Mouse (Mus musculus) T-helper 2 cell (primary cell): ENCODE measurements around the gene Erbb2.

Experiments used
- in situ Hi-C: fragments of 300-600 bp; cut with MboI, MseI; formaldehyde crosslinking; loops from one replicate; pipeline ENCODE4 v1.15.1; 2025; ENCODE audit warnings: high pct_unique_total_duplicates

The Erbb2 gene

GRCm38 (mm10) chr11:98457367-98458120 is 45.3 kb downstream of the Erbb2 start:
- in situ Hi-C loops, result no loop called here

DNA sequence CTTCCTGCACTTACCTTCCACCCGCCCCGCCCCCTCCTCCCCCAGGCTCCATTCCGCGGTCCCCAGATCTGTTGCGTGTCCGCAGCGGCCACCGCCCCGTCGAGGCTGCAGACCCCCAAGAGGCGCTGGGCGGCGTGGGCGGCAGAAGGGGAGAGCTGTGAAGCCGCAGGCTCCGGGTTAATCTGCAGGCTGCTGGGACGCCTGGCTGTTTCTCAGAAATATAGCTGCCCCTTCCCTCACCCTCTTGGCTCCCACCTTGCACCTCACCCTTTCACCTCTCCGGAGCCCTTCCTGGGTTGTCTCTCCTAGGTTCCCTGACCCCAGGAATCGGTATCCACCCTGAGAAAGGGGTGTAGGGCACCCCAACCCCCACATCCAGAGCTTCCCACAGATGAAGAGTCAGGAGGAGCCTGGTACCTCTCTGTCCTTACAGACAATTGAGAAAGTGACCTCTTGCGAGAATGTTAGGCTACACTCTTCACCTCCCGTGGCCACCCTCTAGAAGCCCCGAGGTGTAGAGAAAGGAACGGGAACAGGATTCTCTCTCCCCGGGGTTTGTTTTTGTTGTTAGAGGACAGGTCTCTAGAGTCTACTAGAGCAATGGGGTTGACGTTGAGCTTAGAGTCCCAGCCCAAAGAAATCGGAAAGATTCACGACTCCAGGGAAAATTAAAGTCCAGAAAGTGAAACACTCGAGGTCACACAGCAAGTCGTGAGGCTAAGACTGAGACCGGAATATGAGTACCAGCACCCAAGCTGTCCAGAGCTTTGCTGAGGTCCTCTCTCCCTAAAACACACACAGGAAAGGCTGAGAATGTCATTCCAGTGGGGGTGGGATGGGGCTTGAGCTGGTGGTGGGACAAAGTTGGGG is 46.1 kb downstream of the Erbb2 start:
- in situ Hi-C loops, result no loop called here

GRCm38 (mm10) chr11:98459071-98459741 is 46.9 kb downstream of the Erbb2 start:
- in situ Hi-C loops, result no loop called here

- in situ Hi-C loops, result loop anchor here (10.0 kb wide), 2 partner anchors 625 to 1435 kb away; partner anchors contain the start of gene Scrn2
These were observed 47.6 kb downstream of the Erbb2 start for GRCm38 (mm10) chr11:98459860-98460259.

GRCm38 (mm10) chr11:98461109-98461720 is 48.9 kb downstream of the Erbb2 start:
- in situ Hi-C loops, result loop anchor here (10.0 kb wide), 2 partner anchors 626 to 1436 kb away; partner anchors contain the start of gene Scrn2

DNA sequence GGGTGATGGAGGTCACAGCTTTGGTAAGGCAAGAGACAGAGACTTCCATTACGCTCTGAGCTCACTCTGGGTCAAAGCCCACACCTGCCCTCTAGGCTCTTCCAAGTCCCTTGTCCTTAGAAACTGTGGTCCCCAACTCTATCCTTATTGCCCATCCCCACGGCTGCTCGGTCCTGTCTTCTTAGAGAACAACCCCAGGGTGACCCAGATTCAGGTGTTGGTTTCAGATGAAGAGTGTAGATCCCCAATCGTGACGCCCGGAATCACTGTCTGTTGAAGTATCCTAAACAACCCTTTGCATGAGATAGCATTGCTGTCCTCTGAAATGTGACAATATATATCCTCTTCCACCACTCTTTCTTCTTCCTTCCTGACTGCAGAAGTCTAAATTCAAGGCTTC is 50.0 kb downstream of the Erbb2 start:
- in situ Hi-C loops, result loop anchor here (10.0 kb wide), 2 partner anchors 627 to 1437 kb away; partner anchors contain the start of gene Scrn2

- in situ Hi-C loops, result loop anchor here (10.0 kb wide), 2 partner anchors 629 to 1439 kb away; partner anchors contain the start of gene Scrn2
These were observed 51.6 kb downstream of the Erbb2 start for GRCm38 (mm10) chr11:98463911-98464310.

DNA sequence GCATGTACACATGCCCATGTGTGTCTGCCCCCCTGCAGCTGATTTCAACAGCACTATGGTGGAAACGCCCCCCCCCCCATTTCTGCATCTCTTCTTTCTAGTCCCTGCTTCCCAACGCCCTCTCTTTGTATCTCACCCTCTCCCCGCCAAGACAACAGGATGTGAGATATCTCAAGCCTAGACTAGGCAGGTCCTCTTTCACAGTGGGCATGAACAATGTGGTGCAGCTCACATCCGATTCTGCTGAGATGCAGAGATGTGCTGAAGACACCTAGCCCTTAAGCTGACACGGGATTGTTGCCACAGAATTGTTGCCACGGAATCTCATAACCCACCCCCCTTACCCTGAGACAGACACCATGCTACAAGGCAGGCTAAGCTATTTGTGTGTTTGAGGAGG is 52.2 kb downstream of the Erbb2 start:
- in situ Hi-C loops, result loop anchor here (10.0 kb wide), 2 partner anchors 630 to 1440 kb away; partner anchors contain the start of gene Scrn2

DNA sequence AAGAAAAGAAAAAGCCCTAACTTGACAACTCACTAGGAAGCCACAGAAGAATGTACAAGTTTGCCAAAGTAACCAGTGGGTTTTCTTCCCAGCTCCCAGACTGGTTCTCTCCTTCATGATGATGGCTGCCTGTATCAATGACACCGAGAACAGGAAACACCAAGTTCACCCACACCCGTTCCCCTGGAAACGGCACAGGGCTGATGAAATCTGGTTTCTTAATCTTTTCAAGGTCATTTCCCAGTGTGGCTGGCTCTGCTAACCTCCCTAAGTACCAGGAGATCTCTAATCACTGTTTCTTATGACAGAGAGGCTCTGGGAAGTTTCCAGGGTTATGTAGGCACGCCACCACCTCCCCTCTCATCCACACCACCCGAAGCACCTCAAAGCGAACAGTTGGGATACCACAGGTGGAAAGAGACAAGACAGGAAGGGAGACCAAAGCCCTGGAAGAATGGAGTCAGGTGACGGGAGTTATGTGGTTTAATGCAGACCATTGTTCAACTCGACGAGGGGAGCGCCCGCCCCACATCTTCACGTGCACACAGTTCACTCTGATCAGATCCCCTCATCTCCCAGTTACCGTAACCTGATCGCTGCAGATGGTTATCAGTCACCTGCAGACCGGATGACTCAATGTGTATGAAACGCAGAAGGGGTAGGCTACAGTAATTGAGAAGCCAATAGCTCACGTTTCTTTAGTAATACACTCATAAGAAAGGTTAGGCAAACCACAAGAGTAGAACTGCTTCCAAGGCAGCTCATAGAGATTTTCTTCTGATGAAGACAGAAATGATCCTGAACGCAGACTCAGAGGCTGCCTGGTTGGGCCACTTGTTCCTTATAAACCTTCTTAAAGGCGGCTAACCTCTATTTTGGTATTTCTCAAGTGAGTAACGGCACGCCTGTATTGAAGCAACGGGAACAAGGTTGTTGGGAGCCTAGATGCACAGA is 57.8 kb downstream of the Erbb2 start:
- in situ Hi-C loops, result loop anchor here (10.0 kb wide), 2 partner anchors 635 to 1445 kb away; partner anchors contain the start of gene Scrn2

- in situ Hi-C loops, result no loop called here
These were observed 58.5 kb downstream of the Erbb2 start for GRCm38 (mm10) chr11:98470795-98471194.

GRCm38 (mm10) chr11:98472696-98473095 is 60.4 kb downstream of the Erbb2 start:
- in situ Hi-C loops, result no loop called here

DNA sequence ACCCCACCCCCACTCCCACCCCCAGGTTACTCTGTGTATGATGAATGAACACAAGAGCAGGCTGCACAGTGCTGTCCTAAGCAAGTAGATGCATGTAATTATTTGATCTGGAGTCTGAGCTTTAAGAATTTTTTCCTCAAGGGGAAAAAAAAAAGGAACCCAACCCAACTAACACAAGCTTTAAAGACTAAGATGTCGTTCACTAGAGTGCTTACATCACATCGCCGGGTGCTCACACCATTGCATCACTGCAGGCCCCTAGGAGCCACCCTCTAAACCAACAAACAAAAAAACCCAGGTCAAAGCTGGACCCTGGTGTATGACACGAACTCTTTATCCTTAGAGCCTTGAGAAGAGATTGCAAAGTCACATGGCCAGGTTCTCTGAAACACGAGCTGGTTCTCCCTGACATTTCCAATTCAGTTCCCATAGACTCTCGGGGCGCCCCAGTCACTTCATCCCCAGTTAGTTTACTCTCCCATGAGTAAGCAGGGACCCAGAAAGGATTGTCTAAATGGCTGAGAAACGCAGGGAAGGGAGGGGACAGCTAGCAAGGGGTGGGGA is 61.7 kb downstream of the Erbb2 start:
- in situ Hi-C loops, result no loop called here

GRCm38 (mm10) chr11:98474967-98475366 is 62.7 kb downstream of the Erbb2 start:
- in situ Hi-C loops, result no loop called here

DNA sequence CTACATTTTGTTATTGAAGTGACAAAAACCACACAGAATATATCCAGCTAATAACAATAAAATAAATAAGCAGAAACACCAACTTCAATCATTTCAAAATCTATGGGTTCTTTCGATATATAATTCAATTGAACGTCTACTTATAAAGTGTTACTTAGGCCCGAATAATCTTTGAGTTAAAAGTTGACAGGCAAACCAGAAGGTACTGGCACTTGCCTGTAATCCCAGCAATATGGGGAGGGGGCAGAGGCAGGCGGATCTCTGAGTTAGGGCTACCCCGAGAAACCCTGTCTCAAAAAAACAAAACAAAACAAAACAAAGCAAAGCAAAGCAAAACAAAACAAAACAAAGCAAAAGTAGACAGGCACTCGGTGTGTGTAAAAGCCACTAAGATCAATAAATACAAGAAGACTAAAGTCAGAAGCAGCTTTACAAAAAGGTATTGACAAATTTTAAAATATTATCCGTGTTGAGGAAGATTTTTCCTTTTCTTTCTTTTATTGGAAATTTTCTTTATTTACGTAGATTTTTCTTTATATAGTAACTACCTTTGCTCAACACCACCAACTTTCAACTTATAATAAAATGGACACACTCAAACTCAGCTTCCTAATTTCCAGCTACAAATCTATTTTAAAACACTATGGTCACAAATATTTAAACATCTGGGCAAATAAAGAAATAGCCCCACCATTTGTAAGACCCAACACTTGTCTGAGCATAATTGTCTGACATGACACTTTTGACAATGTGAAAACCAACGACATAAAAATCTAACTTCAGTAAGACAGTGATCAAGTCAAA is 63.6 kb downstream of the Erbb2 start:
- in situ Hi-C loops, result no loop called here

- in situ Hi-C loops, result no loop called here
These were observed 64.2 kb downstream of the Erbb2 start for GRCm38 (mm10) chr11:98476434-98476807.

- in situ Hi-C loops, result no loop called here
These were observed 64.9 kb downstream of the Erbb2 start for GRCm38 (mm10) chr11:98477011-98477701.

DNA sequence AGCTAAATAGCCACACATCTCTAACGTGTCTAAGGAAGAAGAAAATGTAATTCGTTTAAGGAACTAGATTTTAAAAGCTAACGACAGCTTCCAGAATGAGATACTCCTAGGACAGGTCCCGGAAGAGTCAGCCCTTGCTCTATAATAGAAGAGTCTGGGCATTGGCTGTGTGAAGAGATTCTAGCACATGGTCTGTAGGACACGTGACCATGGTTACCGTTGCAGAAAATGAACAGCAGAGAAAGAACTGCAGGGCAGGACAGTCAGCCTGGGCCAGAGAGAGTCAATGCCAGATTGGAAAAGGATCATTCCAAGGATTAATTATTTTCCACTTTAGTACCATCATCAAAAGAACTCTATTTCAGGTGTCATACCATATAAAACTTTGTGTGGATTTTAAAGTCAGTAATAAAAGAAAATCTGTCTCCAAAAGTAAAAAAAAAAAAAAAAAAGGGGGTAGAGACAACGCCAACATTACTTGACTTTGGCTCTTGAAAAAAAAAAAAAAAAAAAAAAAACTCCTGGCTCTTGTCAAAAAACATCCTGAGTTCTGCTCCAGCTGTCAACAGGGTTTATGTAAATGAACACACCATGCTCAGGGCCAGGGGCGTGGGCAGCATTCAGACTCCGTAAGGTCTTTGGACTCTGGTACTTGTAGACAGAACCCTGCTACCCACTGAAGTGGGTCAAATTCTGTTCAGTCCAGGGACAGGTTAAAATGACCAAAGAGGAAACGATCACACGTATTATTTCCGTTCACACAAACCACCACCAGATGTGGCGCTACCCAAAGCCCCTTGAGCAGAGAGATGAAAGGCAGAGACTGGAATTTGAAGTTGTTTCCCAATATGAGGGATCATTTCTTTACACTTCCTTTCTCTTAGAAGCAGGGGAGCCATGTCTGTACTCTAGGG is 67.0 kb downstream of the Erbb2 start:
- in situ Hi-C loops, result no loop called here
